Mouse (Mus musculus) testis, adult 2 months (tissue): Measurements from ENCODE around the gene Ap3s2. TPM values are rescaled to one million over a fixed set of nuclear protein-coding genes. Genes with fewer than 3 reads are reported as not detected.

ENCODE experiments used
- H3K27ac ChIP-seq: fragments of 200-500 bp; 2 replicates; pipeline ENCODE4 v1.5.1; 2012; ENCODE audit warnings: low read depth, low read length; ENCODE audit not compliant: control insufficient read depth, insufficient read depth
- H3K27me3 ChIP-seq: fragments of 200-500 bp; 2 replicates; pipeline ENCODE4 v1.6.1; 2012; ENCODE audit warnings: mild to moderate bottlenecking, low read length, moderate library complexity; ENCODE audit not compliant: control insufficient read depth, insufficient read depth
- H3K36me3 ChIP-seq: fragments of 200-500 bp; 2 replicates; pipeline ENCODE4 v1.6.1; 2012; ENCODE audit warnings: mild to moderate bottlenecking, low read length; ENCODE audit not compliant: control insufficient read depth, insufficient read depth
- H3K4me1 ChIP-seq: fragments of 200-500 bp; 2 replicates; pipeline ENCODE4 v1.6.1; 2012; ENCODE audit warnings: low read length; ENCODE audit not compliant: control insufficient read depth, insufficient read depth
- H3K4me3 ChIP-seq: fragments of 200-500 bp; 2 replicates; pipeline ENCODE4 v1.5.1; 2012; ENCODE audit warnings: low read depth, mild to moderate bottlenecking, low read length, moderate library complexity, mixed read lengths; ENCODE audit not compliant: control insufficient read depth
- CTCF ChIP-seq: fragments of 200-500 bp; IDR thresholded peaks from 2 replicates; pipeline ENCODE4 v1.5.1; 2012; ENCODE audit warnings: low read depth, mild to moderate bottlenecking, inconsistent platforms, low read length, moderate library complexity; ENCODE audit not compliant: control insufficient read depth, insufficient read depth, insufficient replicate concordance
- POLR2A ChIP-seq: fragments of 200-500 bp; IDR thresholded peaks from 2 replicates; pipeline ENCODE4 v1.6.1; 2012; ENCODE audit warnings: low read depth, mild to moderate bottlenecking, inconsistent platforms, low read length, moderate library complexity; ENCODE audit not compliant: control insufficient read depth
- polyA plus RNA-seq: library from polyadenylated mRNA; depleted of rRNA; stranded (reverse); fragments of >200 nt; gene quantifications from 2 replicates; pipeline ENCODE4 v1.2.3, GENCODE M21; 2012

Gene Ap3s2
- polyA plus RNA-seq, 1 experiment: 6.3 TPM

DNA sequence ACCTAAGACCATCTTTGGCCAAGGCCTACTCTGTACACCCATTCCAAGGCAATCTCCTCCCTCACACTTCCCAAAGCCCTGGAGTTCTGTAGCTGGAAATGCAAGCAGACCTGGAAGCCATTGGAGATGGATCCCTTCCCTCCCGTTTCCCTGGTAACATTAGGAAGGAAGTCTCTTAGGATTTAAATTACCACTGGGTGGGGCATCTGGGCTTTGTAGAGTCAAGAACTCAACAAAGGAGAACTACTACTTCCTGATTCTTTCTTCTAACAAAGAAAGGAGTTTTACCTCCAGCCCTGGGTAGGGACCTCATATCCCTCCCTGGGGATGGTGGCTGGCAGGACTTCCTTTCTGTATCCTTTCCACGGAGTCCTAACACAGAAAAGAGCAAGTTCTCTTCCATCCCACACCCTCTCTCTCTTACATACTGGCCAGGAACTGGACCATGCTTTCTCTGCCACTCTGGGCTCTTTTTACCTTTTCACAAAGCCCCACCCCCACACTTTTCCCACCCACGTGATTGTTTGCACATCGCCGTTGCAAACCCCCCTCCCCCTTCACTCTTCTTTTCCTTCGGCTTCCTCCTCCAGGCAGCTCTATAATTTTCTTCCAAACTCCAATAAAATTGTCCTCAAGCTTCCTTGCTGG is 51.3 kb downstream of the Ap3s2 start:
- H3K4me3 ChIP-seq: no peak overlapping the region
- TF ChIP-seq POLR2A (no peak), CTCF (no peak)
- no peaks in the 10 kb centered on the region for H3K36me3 ChIP-seq
- no peaks in the 10 kb centered on the region for H3K27me3 ChIP-seq
- H3K4me1 ChIP-seq: peaks cover 6% of the 10 kb centered on the region
- no peak overlapping the region for H3K27ac ChIP-seq

DNA sequence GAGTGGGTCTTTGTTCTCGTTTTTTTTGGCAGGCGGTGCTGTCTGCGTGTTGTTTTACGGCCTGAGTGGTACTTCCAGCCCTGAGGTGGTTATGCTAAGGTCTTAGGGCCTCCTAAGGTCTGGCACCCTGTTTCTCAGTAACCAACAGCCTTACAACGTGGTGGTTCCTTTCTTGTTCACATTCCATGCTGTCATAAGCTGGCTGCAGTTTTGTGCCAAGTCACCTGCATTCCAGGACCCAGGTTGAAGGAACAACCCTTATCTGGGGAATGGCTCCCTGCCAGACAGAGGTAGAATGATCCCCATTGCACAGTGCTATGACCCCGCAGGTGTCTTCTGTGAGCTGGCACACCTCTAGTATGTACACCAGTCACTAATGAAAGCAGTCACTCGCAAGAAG is 52.0 kb downstream of the Ap3s2 start:
- Histone ChIP-seq H3K4me1 (peaks cover 6% of the 10 kb centered on the region), H3K36me3 (no peaks in the 10 kb centered on the region), H3K4me3 (no peak overlapping the region), H3K27me3 (no peaks in the 10 kb centered on the region), H3K27ac (no peak overlapping the region)
- no peak for TF ChIP-seq POLR2A
- TF ChIP-seq CTCF: no peak

DNA sequence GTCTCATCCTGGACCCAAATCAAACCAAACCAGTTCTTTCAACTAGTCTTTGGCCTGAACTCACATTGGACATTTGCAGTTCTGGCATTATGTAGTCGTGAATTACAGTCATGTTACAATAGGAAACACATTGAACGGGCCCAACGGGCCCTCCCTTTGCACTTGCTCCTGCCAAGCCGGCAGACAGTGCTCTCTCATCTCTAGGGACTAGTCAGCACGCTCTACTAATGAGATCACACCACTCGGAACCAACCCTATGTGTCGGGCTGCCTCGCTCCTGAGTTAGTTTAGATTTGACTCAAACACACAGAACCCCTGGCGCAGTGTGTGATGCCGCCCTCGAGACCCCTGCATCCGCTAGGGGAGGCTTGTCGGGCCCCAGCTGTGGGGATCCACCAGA is 52.6 kb downstream of the Ap3s2 start:
- TF ChIP-seq POLR2A: no peak
- TF ChIP-seq CTCF: no peak
- Histone ChIP-seq H3K36me3 (no peaks in the 10 kb centered on the region), H3K4me3 (no peak overlapping the region), H3K27ac (no peak overlapping the region), H3K4me1 (peaks cover 6% of the 10 kb centered on the region), H3K27me3 (no peaks in the 10 kb centered on the region)

DNA sequence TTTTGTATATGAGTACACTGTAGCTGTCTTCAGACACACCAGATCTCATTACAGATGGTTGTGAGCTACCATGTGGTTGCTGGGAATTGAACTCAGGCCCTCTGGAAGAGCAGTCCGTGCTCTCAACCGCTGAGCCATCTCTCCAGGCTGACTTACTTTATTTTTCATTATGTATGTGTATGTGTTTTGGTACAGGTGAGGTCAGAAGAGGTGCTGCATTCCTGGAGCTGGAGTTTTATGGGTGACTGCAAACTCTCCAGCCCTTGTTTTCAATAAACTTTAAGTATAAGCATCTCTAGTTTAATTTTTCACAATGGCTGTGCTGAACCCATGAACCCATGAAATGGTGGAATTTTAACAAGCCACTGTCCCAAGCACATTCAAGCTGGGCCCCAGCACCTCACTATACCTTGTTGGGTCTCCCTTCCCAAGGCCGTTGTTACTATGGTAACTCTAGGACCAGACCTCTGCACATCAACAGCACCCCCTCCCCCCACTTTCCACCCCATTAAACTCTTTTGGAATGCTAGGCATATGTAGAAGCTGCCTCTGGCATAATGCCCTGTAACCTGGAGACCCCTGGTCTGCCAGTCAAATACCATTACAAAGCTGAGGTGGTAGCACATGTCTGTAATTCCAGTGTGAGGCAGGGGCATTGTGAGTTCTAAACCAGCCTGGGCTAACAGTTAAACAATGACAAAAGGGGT is 54.0 kb downstream of the Ap3s2 start:
- no peak for TF ChIP-seq POLR2A
- TF ChIP-seq CTCF: no peak
- Histone ChIP-seq H3K36me3 (no peaks in the 10 kb centered on the region), H3K27ac (no peak overlapping the region), H3K4me3 (no peak overlapping the region), H3K27me3 (no peaks in the 10 kb centered on the region), H3K4me1 (peaks cover 6% of the 10 kb centered on the region)

DNA sequence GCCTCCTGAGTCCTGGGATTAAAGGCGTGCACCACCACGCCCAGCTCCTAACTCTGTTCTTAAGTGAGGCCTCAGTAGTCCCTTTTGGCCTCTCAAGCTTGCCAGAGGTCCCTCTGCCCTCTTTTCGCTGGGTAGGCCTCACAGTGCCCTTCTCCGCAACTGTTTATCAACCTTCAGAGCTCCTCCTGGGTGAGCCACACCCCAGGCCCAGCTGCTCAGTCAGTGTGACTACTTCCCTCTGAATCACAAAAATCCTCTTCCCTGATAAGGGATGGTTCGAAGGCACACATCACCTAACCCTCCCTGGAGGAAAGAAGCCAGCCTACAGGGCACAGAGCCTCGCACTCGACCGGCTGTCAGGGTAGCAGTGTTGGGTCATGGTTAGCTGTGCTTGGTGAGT is 58.7 kb downstream of the Ap3s2 start:
- TF ChIP-seq CTCF: no peak
- no peak for TF ChIP-seq POLR2A
- Histone ChIP-seq H3K36me3 (no peaks in the 10 kb centered on the region), H3K4me3 (no peak overlapping the region), H3K4me1 (no peaks in the 10 kb centered on the region), H3K27ac (no peak overlapping the region), H3K27me3 (no peaks in the 10 kb centered on the region)

DNA sequence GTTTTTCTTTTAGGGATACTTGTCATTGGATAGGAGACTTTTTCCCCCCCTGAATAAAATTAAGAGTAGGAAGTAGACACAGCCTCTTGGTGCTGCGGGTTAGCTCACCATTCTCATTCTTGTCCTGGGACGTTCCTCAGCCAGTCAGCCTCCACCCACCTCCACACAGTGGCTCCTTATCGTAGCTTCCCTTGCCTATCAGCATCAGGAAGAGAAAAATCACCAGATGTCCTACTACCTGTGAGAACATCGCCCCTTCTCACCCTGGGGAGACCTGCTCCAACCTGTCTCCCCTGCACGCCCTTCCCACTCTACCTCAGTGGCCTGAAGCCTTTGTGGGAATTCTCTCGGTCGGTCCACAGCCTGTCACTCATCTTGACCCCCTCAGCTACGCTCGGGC is 59.6 kb downstream of the Ap3s2 start, which contains the start of gene Anpep:
Anpep (minus strand) TSS at position 249 of the 400 bp plus-strand sequence.
- no peak within 1 kb of the TSS for H3K4me3 ChIP-seq
- H3K27me3 ChIP-seq: no peaks in the 10 kb centered on the region
- H3K4me1 ChIP-seq: no peaks in the 10 kb centered on the region
- no peak for TF ChIP-seq CTCF
- no peak for TF ChIP-seq POLR2A
- H3K27ac ChIP-seq: no peak within 1 kb of the TSS
- H3K36me3 ChIP-seq: no peaks in the 10 kb centered on the region

DNA sequence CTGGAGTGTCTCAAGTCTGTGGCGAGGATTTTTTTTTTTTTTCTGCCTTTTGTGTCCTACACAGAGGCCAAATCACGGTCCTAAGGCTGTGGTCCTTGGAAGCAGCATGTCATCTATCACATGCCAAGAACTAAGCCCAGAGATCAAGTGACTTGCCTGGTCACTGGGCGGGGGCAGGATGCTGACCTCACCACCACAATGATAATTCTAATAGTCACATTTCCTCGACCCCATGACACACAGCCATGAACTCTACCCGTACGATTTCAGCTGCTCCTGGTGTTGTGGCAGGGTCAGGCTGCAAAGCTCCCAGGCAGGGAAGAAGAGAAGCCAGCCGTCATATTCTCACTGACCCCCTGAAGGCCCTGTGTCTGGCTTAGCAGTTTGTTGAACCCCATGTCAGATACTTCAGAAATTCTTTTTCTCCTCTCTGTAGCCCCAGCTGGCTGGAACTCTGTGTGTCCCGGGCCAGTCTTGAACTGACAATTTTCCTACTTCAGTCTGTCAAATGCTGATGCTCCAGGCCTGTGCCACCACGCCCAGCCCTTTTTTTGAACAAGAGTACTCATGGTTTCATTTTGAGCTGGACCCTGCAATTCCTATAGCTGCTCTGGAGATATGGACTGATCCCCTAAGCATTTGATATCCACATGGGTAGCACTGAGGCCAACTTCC is 61.4 kb downstream of the Ap3s2 start:
- Histone ChIP-seq H3K27ac (no peak overlapping the region), H3K4me1 (no peaks in the 10 kb centered on the region), H3K4me3 (no peak overlapping the region), H3K27me3 (no peaks in the 10 kb centered on the region), H3K36me3 (no peaks in the 10 kb centered on the region)
- TF ChIP-seq CTCF (no peak), POLR2A (no peak)
